Mouse (Mus musculus) intestine, embryonic 16.5 days (tissue): ENCODE results near the gene Aff3. TPM values are rescaled to one million over a fixed set of nuclear protein-coding genes. Genes with fewer than 3 reads are reported as not detected.

ENCODE experiments used
- ATAC-seq: fragments of 200-750 bp; cut with Nextera tagmentation; 2 replicates; pipeline ENCODE4 v1.8.0; 2017; ENCODE audit warnings: moderate TSS enrichment, moderate library complexity
- H3K27ac ChIP-seq: fragments of 300-500 bp; sonication (generic); 2 replicates; pipeline ENCODE4 v1.5.1; 2014; ENCODE audit warnings: mild to moderate bottlenecking, low read length
- H3K27me3 ChIP-seq: fragments of 300-500 bp; sonication (generic); replicated peaks from 2 replicates; pipeline ENCODE4 v1.6.1; 2014; ENCODE audit warnings: low read length, control low read depth, mixed read lengths; ENCODE audit not compliant: control insufficient read depth, insufficient read depth
- H3K36me3 ChIP-seq: fragments of 300-500 bp; sonication (generic); 2 replicates; pipeline ENCODE4 v1.6.1; 2014; ENCODE audit warnings: low read length, control low read depth; ENCODE audit not compliant: control insufficient read depth, insufficient read depth
- H3K4me1 ChIP-seq: fragments of 300-500 bp; sonication (generic); 2 replicates; pipeline ENCODE4 v1.6.1; 2014; ENCODE audit warnings: low read length, control low read depth, mixed read lengths; ENCODE audit not compliant: control insufficient read depth, insufficient read depth
- H3K4me2 ChIP-seq: fragments of 300-500 bp; sonication (generic); 2 replicates; pipeline ENCODE4 v1.6.1; 2014; ENCODE audit warnings: low read depth, low read length, control low read depth
- H3K4me3 ChIP-seq: fragments of 300-500 bp; sonication (generic); 2 replicates; pipeline ENCODE4 v1.5.1; 2014; ENCODE audit warnings: mild to moderate bottlenecking, low read length
- H3K9ac ChIP-seq: fragments of 300-500 bp; sonication (generic); 2 replicates; pipeline ENCODE4 v1.6.1; 2014; ENCODE audit warnings: low read depth, low read length
- H3K9me3 ChIP-seq: fragments of 300-500 bp; sonication (generic); 2 replicates; pipeline ENCODE4 v1.6.1; 2016; ENCODE audit warnings: low read length, control low read depth; ENCODE audit not compliant: control insufficient read depth
- WGBS: fragments of 180-500 bp; shearing (Covaris S2); extraction: QIAGEN DNeasy Blood & Tissue Kit; methylation state at CpG from one replicate; pipeline ENCODE4 v1.1.7; 2014; 5-methylcytosine and 5-hydroxymethylcytosine counted together
- polyA plus RNA-seq: library from polyadenylated mRNA; unstranded; fragments of >200 nt; fragmentation: Nextera tagmentation; extraction: Ambion mirVana; gene quantifications from 2 replicates; pipeline ENCODE4 v1.2.1, GENCODE M21; 2015

The Aff3 gene
- polyA plus RNA-seq, 1 experiment from 2014 or later = 2.1 TPM

DNA sequence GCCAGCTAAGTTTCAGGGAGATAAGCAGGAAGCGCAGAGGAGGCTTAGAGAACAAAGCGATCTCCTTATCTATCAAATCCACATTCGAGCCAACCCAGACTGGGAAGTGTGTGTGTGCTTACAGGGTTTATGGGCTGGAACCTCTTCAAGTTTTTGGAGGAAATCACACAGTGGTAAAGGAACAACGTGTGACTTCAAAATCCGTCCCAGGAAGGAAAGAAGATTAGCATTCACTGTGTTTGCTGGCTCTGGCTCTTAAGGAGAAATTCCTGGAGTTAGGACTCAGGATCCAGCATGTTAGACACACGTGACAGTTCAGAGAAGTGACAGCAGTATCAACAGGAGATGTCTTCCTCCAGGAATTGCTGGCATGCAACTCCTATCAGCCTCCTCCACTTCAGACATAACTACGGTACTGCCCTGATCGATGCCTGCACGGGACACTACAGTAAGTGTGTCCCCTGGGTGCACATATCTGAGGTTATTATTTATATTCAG is 186.5 kb downstream of the Aff3 start:
- ATAC-seq = no peak
- Histone ChIP-seq H3K27ac (no peak overlapping the region), H3K9ac (no peak overlapping the region), H3K36me3 (no peaks in the 10 kb centered on the region), H3K9me3 (no peaks in the 10 kb centered on the region), H3K4me3 (no peak overlapping the region), H3K27me3 (no peaks in the 10 kb centered on the region), H3K4me1 (no peaks in the 10 kb centered on the region), H3K4me2 (no peak overlapping the region)
- 42% methylated on average over 9 of the region's 9 CpGs for whole genome bisulfite sequencing

DNA sequence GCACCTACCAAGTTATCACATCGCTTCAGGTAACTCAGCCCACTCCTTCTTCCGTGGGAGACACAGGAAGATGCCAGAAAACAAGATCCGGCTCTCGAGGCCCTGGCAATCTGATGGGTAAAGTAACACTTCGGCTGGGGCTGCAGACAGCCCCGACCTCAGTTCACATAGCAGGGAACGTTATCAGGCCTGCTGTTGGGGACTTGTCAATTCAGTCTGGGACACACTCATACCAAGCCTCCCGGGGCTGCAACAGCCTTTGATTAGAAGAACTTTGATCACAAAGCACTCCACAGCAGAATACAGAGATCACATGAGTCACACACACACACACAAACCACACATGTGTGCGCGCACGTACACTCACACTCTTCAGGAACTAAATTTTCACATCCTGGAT is 193.9 kb downstream of the Aff3 start:
- no peak for ATAC-seq
- WGBS = 57% methylated on average over 11 of the region's 11 CpGs
- H3K9me3 ChIP-seq = no peaks in the 10 kb centered on the region

DNA sequence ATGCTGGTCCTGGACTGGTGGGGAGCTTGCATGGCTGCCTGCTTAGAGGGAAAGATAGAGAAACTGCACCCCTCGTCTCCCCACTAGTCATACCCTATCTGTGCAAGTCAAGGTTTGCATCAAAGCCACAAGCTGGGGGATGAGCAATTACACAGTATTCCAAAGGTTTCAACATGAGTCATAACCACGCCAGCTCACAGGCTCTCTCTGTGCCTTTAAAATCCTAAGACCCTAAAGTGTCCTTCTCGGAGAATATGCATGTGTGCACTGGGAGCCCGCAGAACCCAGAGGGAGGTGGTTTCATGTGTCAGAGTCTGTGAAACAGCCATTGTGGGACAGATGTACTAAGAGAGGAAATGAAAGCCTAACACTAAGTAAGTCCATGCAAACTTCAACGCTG is 194.6 kb downstream of the Aff3 start:
- 53% methylated on average over 5 of the region's 5 CpGs for WGBS
- Histone ChIP-seq H3K4me3 (no peak overlapping the region), H3K4me2 (no peak overlapping the region), H3K36me3 (no peaks in the 10 kb centered on the region), H3K4me1 (no peaks in the 10 kb centered on the region), H3K27ac (no peak overlapping the region), H3K9ac (no peak overlapping the region), H3K27me3 (no peaks in the 10 kb centered on the region), H3K9me3 (no peaks in the 10 kb centered on the region)
- ATAC-seq = no peak

More for the DNA sequence above, 193.9 kb downstream of the Aff3 start:
- Histone ChIP-seq H3K27ac (no peak overlapping the region), H3K27me3 (no peaks in the 10 kb centered on the region), H3K4me3 (no peak overlapping the region), H3K9ac (no peak overlapping the region), H3K4me2 (no peak overlapping the region), H3K36me3 (no peaks in the 10 kb centered on the region), H3K4me1 (no peaks in the 10 kb centered on the region)

DNA sequence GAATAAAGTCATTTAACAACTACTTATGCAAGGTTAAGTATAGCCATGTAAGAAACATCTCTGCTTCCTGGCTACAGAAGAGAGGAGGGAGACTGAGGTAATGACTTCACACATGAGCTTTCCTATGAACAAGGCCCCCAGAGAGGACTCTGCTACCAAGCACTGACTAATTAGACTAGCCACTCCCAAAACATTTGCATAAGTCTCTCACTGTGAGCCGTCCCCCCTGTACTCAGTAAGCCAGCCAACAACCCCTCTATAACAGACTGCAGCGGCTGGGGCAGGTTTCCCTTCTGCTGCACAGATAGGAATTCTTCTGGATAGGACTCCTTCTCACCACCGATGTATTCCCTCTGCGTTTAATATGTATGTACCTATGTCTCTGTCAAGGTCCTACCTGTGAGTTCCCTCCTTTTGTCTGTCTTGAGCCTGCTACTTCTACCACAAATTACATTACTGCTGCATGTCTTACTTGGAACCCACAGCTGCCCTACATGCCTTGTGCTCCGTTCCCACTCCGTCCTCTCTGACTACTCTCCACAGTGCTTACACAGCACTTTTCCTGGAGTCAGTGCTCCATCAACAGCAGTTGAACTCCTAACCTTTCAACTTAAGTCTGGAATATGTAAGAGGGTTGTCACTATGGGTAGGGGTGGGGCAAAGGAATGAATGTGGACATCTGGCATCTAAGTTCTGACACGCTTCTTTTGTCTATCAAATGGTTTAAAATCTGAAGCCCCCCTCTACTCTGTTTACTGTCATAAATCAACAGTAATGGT is 197.3 kb downstream of the Aff3 start:
- no peak for ATAC-seq
- no peak overlapping the region for H3K4me2 ChIP-seq
- no peaks in the 10 kb centered on the region for H3K36me3 ChIP-seq

DNA sequence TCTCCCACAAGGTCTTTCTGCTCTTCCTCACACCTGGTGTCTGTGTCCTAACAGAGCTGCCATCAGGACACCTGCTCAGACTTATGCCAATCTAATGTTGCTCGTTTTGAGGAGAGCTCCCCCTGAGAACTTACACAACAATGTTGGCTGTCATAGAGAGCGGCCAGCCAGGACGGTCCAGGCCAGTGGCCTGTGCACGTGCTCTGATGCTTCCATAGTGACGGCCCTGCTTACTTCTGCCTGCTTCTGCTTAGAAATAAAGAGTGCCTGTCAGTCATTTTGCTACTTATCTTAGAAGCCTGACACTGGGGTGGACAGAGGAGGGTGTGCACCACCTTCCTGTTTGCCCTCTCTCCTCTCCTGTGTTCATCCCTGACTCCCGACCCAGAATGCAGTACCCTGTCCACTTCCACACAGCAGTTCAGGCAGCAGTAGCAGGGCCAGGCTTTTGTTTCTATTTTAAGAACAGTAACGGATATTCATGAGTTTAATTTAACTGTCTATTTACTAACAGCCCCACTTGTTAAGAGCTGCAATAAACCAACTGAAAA is 208.0 kb downstream of the Aff3 start:
- Histone ChIP-seq H3K4me3 (no peak overlapping the region), H3K4me2 (no peak overlapping the region), H3K9ac (no peak overlapping the region), H3K27ac (no peak overlapping the region), H3K27me3 (no peaks in the 10 kb centered on the region), H3K9me3 (no peaks in the 10 kb centered on the region), H3K36me3 (no peaks in the 10 kb centered on the region), H3K4me1 (no peaks in the 10 kb centered on the region)
- 60% methylated on average over 7 of the region's 7 CpGs for WGBS
- no peak for ATAC-seq

More for the DNA sequence above, 197.3 kb downstream of the Aff3 start:
- Histone ChIP-seq H3K9ac (no peak overlapping the region), H3K4me1 (no peaks in the 10 kb centered on the region), H3K27me3 (no peaks in the 10 kb centered on the region), H3K9me3 (no peaks in the 10 kb centered on the region), H3K4me3 (no peak overlapping the region), H3K27ac (no peak overlapping the region)
- WGBS = 41% methylated on average over 7 of the region's 7 CpGs

DNA sequence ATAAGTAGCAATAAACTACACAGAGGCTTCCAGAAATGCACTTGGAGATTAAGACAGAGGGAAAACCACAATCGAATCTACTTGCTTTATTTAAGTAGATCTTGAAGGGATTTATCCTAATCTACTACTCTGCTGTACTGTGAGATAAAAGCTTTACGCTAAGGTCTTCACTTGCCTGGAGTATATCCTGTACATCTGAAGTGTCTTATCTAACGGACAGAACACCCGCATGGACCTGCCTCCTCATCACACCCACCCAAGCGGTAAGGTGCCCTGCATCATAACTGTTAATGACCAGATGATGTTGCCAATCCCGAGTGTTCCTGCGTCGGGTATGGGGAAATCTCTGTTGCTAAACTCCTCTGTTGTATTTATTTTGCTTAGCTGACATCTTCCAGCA is 209.8 kb downstream of the Aff3 start:
- ATAC-seq = no peak
- no peaks in the 10 kb centered on the region for H3K9me3 ChIP-seq
- H3K27ac ChIP-seq = no peak overlapping the region
- no peaks in the 10 kb centered on the region for H3K27me3 ChIP-seq
- WGBS = 76% methylated on average over 8 of the region's 8 CpGs
- H3K36me3 ChIP-seq = no peaks in the 10 kb centered on the region
- H3K4me2 ChIP-seq = no peak overlapping the region
- H3K4me1 ChIP-seq = no peaks in the 10 kb centered on the region
- no peak overlapping the region for H3K9ac ChIP-seq
- no peak overlapping the region for H3K4me3 ChIP-seq

DNA sequence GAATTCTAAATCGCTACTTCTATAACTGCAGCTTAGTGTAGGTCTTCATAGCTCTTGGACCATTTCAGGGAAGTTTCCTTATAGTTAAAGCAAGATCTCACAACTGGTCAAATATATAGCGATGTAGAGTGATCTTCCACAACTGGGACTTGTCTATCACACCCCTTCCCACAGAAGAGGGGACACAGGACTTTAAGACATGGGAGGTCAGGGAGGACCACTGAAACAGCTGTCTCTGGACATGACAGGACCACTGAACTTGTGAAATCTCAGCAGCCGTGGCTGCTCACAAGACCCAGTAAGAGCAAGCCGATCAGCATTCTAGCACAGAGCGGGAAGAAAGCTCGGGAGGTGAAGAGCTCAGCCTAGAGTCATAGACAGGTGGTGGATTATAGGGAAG is 213.4 kb downstream of the Aff3 start:
- H3K4me3 ChIP-seq = no peak overlapping the region
- no peaks in the 10 kb centered on the region for H3K27me3 ChIP-seq
- no peak overlapping the region for H3K4me2 ChIP-seq
- no peaks in the 10 kb centered on the region for H3K36me3 ChIP-seq
- no peaks in the 10 kb centered on the region for H3K4me1 ChIP-seq
- WGBS = 88% methylated on average over 6 of the region's 6 CpGs
- no peak for ATAC-seq
- H3K27ac ChIP-seq = no peak overlapping the region
- no peak overlapping the region for H3K9ac ChIP-seq
- H3K9me3 ChIP-seq = no peaks in the 10 kb centered on the region

DNA sequence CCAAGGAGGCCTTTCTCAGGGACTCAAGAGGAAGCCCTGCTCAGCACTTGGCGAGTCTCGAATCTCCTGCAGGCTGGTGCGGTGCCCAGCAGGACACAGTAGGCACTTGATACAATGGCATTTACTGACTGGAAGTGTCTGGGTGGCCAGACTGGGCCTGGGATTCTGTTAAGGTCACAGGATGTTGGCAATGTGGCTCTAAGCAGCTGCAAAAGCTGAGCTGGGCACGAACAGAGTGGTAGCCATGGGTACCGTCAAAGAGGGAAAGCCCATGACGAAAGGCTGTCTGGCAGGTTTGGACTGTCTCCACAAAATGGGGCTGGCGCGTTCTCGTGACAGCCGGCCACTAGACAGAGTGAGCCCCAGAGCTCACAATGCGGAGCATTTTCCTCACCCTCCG is 214.1 kb downstream of the Aff3 start:
- ATAC-seq = no peak
- H3K9ac ChIP-seq = no peak overlapping the region

DNA sequence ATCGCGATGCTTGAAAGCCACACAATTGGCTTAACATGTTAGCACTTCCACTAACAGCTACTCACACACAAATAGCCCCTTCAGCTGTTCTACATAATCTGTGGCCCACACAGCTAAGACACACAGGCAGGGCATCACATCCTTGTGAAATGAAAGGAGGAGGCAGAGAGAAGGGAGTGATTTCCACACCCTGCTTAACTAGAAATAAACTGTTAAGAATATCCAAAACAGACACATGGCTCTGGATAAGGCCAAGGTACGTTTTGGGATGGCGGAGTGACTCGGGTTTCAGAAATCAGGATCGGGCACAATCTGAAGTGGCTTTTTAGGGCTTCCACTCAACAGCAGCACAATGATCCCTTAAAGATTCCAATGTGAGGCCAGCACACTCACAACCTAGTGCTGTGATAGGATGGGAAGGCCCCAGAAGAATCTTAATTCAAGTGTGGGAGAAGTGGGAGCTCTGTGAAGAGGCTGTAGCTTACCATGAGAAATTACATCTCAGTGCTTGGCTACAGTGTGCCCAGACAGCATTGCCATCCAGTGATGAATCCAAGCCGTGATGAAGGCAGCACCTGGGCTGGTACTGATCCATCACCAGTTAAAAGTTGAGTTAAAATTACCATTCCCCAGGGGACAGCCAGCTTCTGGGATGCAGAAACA is 214.8 kb downstream of the Aff3 start:
- ATAC-seq = no peak
- 63% methylated on average over 7 of the region's 7 CpGs for WGBS
- no peak overlapping the region for H3K27ac ChIP-seq

More for the DNA sequence above, 214.1 kb downstream of the Aff3 start:
- no peaks in the 10 kb centered on the region for H3K27me3 ChIP-seq
- no peaks in the 10 kb centered on the region for H3K9me3 ChIP-seq
- H3K36me3 ChIP-seq = no peaks in the 10 kb centered on the region
- 89% methylated on average over 12 of the region's 12 CpGs for WGBS
- H3K4me1 ChIP-seq = no peaks in the 10 kb centered on the region
- no peak overlapping the region for H3K4me3 ChIP-seq
- H3K4me2 ChIP-seq = no peak overlapping the region
- H3K27ac ChIP-seq = no peak overlapping the region

More for the DNA sequence above, 214.8 kb downstream of the Aff3 start:
- Histone ChIP-seq H3K9ac (no peak overlapping the region), H3K27me3 (no peaks in the 10 kb centered on the region), H3K4me1 (no peaks in the 10 kb centered on the region), H3K4me3 (no peak overlapping the region), H3K36me3 (no peaks in the 10 kb centered on the region), H3K4me2 (no peak overlapping the region), H3K9me3 (no peaks in the 10 kb centered on the region)
